Mouse (Mus musculus): ENCODE results near the gene Ftcd. TPM values are rescaled to one million over a fixed set of nuclear protein-coding genes. Genes with fewer than 3 reads are reported as not detected.

The Ftcd gene
- polyA plus RNA-seq, 1 experiment from 2014 or later: 0.83 TPM

- H3K27ac ChIP-seq (ENCODE audit: low read depth, low read length): peak within 1 kb of the TSS; percentile 41
- H3K9me3 ChIP-seq (ENCODE audit: control insufficient read depth): no peaks in the 10 kb centered on the region
- WGBS: 2% methylated on average over 29 of the region's 31 CpGs
- no peaks in the 10 kb centered on the region for H3K4me1 ChIP-seq (replicated peaks; ENCODE audit: control insufficient read depth, insufficient read depth, low read length)
- H3K36me3 ChIP-seq (ENCODE audit: control insufficient read depth, insufficient read depth): no peaks in the 10 kb centered on the region
- peak within 1 kb of the TSS; percentile 51 for H3K4me3 ChIP-seq (ENCODE audit: low read depth, low read length)
- TF ChIP-seq CTCF (IDR thresholded peaks at IDR 0.05; ENCODE audit: low read depth): peak; percentile 83
- H3K4me2 ChIP-seq (replicated peaks; ENCODE audit: low read depth): peak within 1 kb of the TSS; percentile 55
- no peaks in the 10 kb centered on the region for H3K27me3 ChIP-seq (replicated peaks; ENCODE audit: control insufficient read depth, insufficient read depth, low read length)
- H3K9ac ChIP-seq (ENCODE audit: low read depth, low read length): peak within 1 kb of the TSS; percentile 59
- peak; percentile 83 for ATAC-seq
These were observed 47.7 kb downstream of the Ftcd start, which contains the start of gene Col6a2 for GRCm38 (mm10) chr10:76622928-76623680. TSS of gene Col6a2 (minus strand) at chr10:76623630.

- no peaks in the 10 kb centered on the region for H3K4me1 ChIP-seq (replicated peaks; ENCODE audit: control insufficient read depth, insufficient read depth, low read length)
- ATAC-seq: no peak
- 23% methylated on average over 6 of the region's 7 CpGs for WGBS
- H3K27me3 ChIP-seq (replicated peaks; ENCODE audit: control insufficient read depth, insufficient read depth, low read length): no peaks in the 10 kb centered on the region
- no peak overlapping the region for H3K4me3 ChIP-seq (ENCODE audit: low read depth, low read length)
- no peak overlapping the region for H3K9ac ChIP-seq (ENCODE audit: low read depth, low read length)
- H3K4me2 ChIP-seq (replicated peaks; ENCODE audit: low read depth): peak overlapping the region; percentile 55
- H3K9me3 ChIP-seq (ENCODE audit: control insufficient read depth): no peaks in the 10 kb centered on the region
- peak overlapping the region; percentile 35 for H3K27ac ChIP-seq (ENCODE audit: low read depth, low read length)
- no peaks in the 10 kb centered on the region for H3K36me3 ChIP-seq (ENCODE audit: control insufficient read depth, insufficient read depth)
- no peak for TF ChIP-seq CTCF (IDR thresholded peaks at IDR 0.05; ENCODE audit: low read depth)
These were observed 48.3 kb downstream of the Ftcd start for GRCm38 (mm10) chr10:76623734-76624133.

GRCm38 (mm10) chr10:76624903-76625302 lies 49.5 kb downstream of the Ftcd start:
- Histone ChIP-seq H3K9ac (ENCODE audit: low read depth, low read length) (no peak overlapping the region), H3K4me2 (replicated peaks; ENCODE audit: low read depth) (no peak overlapping the region), H3K27me3 (replicated peaks; ENCODE audit: control insufficient read depth, insufficient read depth, low read length) (no peaks in the 10 kb centered on the region), H3K36me3 (ENCODE audit: control insufficient read depth, insufficient read depth) (no peaks in the 10 kb centered on the region), H3K27ac (ENCODE audit: low read depth, low read length) (no peak overlapping the region), H3K4me3 (ENCODE audit: low read depth, low read length) (no peak overlapping the region), H3K4me1 (replicated peaks; ENCODE audit: control insufficient read depth, insufficient read depth, low read length) (no peaks in the 10 kb centered on the region), H3K9me3 (ENCODE audit: control insufficient read depth) (no peaks in the 10 kb centered on the region)
- 69% methylated on average over 7 of the region's 7 CpGs for WGBS
- no peak for TF ChIP-seq CTCF (IDR thresholded peaks at IDR 0.05; ENCODE audit: low read depth)
- ATAC-seq: no peak

- WGBS: 72% methylated on average over 5 of the region's 5 CpGs
These were observed 52.3 kb downstream of the Ftcd start for GRCm38 (mm10) chr10:76627714-76628113.

GRCm38 (mm10) chr10:76630657-76631056 lies 55.2 kb downstream of the Ftcd start:
- no peak overlapping the region for H3K4me3 ChIP-seq (ENCODE audit: low read depth, low read length)
- no peak overlapping the region for H3K4me2 ChIP-seq (replicated peaks; ENCODE audit: low read depth)
- H3K9me3 ChIP-seq (ENCODE audit: control insufficient read depth): no peaks in the 10 kb centered on the region
- no peaks in the 10 kb centered on the region for H3K27me3 ChIP-seq (replicated peaks; ENCODE audit: control insufficient read depth, insufficient read depth, low read length)
- no peak overlapping the region for H3K27ac ChIP-seq (ENCODE audit: low read depth, low read length)
- ATAC-seq: no peak
- no peak overlapping the region for H3K9ac ChIP-seq (ENCODE audit: low read depth, low read length)
- no peaks in the 10 kb centered on the region for H3K36me3 ChIP-seq (ENCODE audit: control insufficient read depth, insufficient read depth)
- WGBS: 83% methylated on average over 1 of the region's 1 CpGs
- no peaks in the 10 kb centered on the region for H3K4me1 ChIP-seq (replicated peaks; ENCODE audit: control insufficient read depth, insufficient read depth, low read length)
- no peak for TF ChIP-seq CTCF (IDR thresholded peaks at IDR 0.05; ENCODE audit: low read depth)

More at GRCm38 (mm10) chr10:76627714-76628113, 52.3 kb downstream of the Ftcd start:
- Histone ChIP-seq H3K4me2 (replicated peaks; ENCODE audit: low read depth) (no peak overlapping the region), H3K36me3 (ENCODE audit: control insufficient read depth, insufficient read depth) (no peaks in the 10 kb centered on the region), H3K27me3 (replicated peaks; ENCODE audit: control insufficient read depth, insufficient read depth, low read length) (no peaks in the 10 kb centered on the region), H3K4me1 (replicated peaks; ENCODE audit: control insufficient read depth, insufficient read depth, low read length) (no peaks in the 10 kb centered on the region), H3K9me3 (ENCODE audit: control insufficient read depth) (no peaks in the 10 kb centered on the region), H3K27ac (ENCODE audit: low read depth, low read length) (no peak overlapping the region), H3K9ac (ENCODE audit: low read depth, low read length) (no peak overlapping the region), H3K4me3 (ENCODE audit: low read depth, low read length) (no peak overlapping the region)
- TF ChIP-seq CTCF (IDR thresholded peaks at IDR 0.05; ENCODE audit: low read depth): no peak
- no peak for ATAC-seq

GRCm38 (mm10) chr10:76632630-76633029 lies 57.2 kb downstream of the Ftcd start:
- ATAC-seq: no peak
- H3K4me3 ChIP-seq (ENCODE audit: low read depth, low read length): no peak overlapping the region
- H3K4me1 ChIP-seq (replicated peaks; ENCODE audit: control insufficient read depth, insufficient read depth, low read length): no peaks in the 10 kb centered on the region
- H3K4me2 ChIP-seq (replicated peaks; ENCODE audit: low read depth): no peak overlapping the region
- H3K27ac ChIP-seq (ENCODE audit: low read depth, low read length): no peak overlapping the region
- H3K27me3 ChIP-seq (replicated peaks; ENCODE audit: control insufficient read depth, insufficient read depth, low read length): no peaks in the 10 kb centered on the region
- H3K9ac ChIP-seq (ENCODE audit: low read depth, low read length): no peak overlapping the region
- no peak for TF ChIP-seq CTCF (IDR thresholded peaks at IDR 0.05; ENCODE audit: low read depth)
- 71% methylated on average over 8 of the region's 8 CpGs for WGBS
- no peaks in the 10 kb centered on the region for H3K36me3 ChIP-seq (ENCODE audit: control insufficient read depth, insufficient read depth)
- no peaks in the 10 kb centered on the region for H3K9me3 ChIP-seq (ENCODE audit: control insufficient read depth)
